Mouse (Mus musculus) lung, postnatal 14 days (tissue): ENCODE results near the gene Bbc3.
A peak's percentile ranks its signal among the peaks of the same experiment; 100 is the strongest.
"Not testable (repeated sequence)": the region's sequence is repeated elsewhere in the genome, so short reads cannot be mapped to it uniquely, and the experiment has no call there.

Experiments used
- DNase-seq: peaks from one replicate; pipeline ENCODE4 v3.0.0; 2021

Bbc3 gene

DNA sequence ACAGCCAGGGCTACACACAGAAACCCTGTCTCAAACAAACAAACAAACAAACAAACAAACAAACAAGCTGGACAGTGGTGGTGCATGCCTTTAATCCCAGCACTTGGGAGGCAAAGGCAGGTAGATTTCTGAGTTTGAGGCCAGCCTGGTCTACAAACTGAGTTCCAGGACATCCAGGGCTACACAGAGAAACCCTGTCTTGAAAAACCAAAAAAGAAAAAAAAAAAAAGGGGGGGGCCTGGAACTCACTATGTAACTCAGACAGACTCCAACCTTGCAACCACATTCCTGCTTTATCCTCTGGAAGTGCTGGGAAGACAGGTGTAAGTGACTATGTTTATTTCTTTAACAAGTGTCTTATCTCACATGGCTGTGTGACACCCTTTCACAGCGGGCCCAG is at the start of gene Bbc3:
TSS of gene Bbc3 (plus strand) at position 301 of the 400 bp plus-strand sequence.
- not testable (repeated sequence) for DNase-seq

- DNase-seq: no peak
Observed at GRCm38 (mm10) chr7:16259110-16259590, 49.0 kb upstream of the Bbc3 start, which contains the start of gene C5ar1. Gene C5ar1, minus strand, starts transcription at chr7:16259540.

DNA sequence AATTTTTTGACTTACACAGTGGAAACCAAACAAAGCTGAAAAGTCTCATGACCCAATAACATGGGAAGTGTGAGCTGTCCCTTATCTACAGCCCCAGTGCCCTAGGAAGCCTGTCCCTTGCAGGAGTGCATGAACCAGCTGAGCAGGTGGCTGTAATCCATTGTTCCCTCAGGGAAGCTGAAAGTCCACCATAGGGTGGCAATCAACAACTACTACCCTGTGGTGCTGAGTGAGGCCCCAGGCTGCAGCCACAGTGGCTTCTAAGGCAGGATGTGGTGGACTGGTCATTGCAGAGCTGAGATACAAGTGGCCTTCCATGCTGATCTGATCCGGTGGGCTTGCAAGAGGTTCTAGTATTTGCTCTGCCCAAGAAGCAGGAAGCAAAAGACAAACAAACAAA is 47.1 kb upstream of the Bbc3 start:
- DNase-seq: no peak

DNA sequence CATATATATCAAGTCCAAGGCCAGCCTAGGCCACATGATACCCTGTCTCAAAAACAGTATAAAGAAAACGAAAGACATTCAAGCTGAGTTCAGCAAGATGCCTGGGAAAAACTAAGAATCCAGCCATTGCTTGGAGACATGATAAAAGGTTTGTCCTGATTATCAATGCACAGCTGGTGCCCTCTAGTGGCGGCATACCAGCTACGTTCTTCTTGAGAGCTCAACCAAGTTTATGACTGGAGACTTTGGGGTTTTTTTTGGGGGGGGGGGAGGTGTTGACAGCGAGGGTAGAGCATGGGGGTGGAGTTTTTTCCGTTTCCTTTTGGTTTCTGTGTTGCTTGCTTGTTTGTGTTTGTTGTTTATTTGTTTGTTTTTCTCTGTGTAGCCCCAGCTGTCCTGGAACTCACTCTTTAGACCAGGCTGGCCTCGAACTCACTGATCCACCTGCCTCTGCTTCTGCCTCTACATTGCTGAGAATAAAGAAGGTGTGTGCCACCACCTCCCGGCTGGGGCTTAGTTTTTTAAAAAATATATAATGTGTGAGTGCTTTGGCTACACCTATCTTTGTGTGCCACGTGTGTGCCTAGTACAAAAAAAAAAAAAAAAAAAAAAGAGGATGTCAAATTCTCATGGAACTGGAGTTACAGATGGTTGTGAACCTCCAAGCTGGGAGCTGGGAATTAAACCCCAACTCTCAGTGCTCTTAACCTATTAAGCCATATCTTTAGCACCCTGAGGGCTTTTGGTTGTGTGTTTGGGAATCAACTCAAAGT is 45.0 kb upstream of the Bbc3 start:
- peak; percentile 92 for DNase-seq

DNA sequence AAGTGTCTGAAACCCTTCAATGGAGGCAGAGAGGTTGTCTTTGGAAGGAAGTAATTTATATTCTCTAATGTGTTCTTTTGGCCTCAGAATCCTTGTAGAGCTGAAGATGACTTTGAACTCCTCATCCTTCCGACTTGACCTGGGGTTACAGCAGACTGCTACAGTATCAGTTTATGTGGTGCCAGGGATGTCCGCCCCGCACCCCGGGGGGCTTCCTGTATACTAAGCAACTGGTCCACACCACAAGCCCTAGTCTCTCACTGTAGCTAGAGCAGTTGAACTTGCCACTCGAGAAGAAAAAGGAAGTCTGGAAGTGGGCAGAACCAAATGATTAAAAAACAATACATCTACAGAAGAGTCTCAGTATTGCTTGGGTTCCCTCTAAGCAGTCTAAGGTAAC is 44.4 kb upstream of the Bbc3 start:
- DNase-seq: no peak

- no peak for DNase-seq
Observed at GRCm38 (mm10) chr7:16265856-16266255, 42.3 kb upstream of the Bbc3 start.

- DNase-seq: not testable (repeated sequence)
Observed at GRCm38 (mm10) chr7:16266593-16266992, 41.6 kb upstream of the Bbc3 start.

- no peak for DNase-seq
Observed at GRCm38 (mm10) chr7:16271139-16271538, 37.1 kb upstream of the Bbc3 start.

DNA sequence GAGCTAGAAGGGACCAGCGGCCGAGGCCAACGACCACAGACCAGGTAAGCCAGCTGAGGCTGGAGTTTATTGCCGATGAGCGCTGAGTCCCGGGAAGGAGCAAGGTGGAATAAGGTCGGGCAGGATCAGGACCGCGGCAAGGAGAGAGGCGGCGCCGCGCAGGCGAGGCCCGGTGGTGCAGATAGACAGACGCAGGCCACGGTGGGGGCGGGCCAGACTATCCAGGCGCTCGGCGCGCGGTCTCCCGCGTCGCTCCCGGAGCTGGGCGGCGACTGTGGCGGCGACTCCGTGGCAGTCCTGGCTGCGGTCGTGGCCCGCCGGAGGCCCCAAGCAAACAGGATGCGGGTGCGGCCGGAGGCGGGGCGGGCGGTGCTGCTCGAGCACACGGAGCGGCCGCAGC is 35.5 kb upstream of the Bbc3 start:
- DNase-seq: peak; percentile 62

DNA sequence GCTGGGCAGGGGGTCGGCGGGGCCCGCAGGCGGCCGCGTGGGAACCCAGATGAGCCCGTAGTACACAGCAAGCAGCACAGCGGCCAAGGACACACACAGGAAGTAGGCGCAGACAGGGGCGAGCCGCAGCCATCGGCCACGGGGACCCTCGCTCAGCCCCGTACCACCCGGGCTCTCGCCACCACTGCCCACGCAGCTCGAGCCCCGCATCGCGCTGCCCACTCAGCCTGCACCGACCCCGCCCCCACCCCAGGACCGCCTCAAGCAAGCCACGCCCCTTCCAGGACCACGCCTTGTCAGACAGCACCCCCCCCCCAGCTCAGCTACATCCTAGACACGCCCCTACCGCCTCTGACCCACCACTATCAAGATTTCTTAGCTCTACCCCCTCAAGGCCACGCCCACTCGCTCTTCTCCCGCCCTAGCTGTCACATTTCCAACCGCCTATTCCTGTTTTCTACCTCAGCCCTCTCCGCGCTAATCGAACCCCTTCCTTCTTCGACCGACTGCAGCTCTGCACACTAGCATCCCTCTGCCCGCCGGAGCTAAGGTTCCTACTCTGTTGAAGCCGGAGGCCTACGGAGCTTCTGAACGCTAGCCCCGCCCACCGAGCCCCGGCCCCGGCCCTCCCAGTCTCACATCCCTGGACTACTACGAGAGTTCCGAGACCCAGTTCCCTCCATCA is 35.0 kb upstream of the Bbc3 start, which contains the start of gene Inafm1:
TSS of gene Inafm1 (minus strand) at position 537 of the 685 bp plus-strand sequence.
- peak; percentile 88 for DNase-seq

DNA sequence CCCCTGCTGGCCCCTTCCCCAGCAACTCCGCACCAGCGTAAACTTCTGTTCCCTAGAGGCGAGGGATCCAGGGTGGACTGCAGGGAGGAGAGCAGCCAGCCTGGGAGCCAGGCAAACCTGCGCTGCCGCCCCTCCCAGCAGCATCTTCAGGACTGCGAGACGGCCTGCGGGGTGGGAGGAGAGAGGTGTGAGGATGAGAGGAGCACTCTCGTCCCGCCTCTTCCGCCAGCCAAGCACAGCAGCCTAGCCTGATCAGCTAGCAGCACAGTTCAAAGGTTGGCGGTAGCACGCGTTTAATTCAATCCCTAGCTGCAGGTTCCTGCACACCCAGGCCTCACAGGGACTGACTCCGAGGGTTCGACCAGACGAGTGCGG is 34.4 kb upstream of the Bbc3 start:
- DNase-seq: no peak

DNA sequence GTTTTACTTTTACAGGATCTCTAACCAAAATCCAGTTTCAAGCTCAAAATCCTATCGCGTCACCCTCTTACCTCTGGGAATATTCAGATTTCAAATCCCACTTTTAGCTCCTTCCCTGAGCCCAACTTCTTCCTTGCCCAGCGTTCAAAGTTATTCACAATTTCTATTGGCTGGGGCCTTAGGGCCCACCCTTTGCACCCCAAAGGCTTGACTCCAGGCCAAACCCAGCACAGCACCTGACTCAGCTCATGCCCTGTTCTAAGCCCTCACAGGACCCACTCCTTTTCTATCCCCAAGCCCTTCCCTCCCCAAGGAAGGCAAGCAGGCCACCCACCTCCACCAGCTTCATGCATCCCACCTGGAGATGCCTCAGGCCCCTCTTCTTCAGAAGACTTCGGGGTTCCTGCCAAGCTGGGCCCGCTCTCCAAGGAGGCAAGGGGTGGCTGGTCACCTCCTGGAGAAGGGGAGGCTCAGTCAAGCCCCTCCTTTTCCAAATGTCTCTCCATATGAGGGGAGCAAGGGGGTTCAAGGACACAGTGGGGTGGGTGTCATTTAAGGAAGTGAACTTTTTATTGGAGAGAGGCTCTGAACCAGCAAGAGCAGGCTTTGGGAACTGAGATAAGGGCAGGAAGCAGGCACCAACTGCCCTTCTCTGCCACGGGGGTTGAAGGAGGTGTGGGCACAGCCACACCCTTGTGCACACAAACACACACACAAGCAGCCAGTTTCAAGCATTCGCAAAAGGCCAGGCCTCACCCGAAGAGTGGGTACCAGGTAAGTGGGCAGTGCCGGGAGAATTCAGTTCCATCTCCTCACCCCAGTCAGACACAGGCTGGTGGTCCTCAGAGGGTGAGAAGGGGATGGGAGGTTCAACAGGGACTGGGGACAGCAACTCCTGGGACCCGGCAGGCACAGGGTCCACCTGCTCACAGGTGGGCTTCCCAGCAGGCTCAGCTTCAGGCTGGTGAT is 33.0 kb upstream of the Bbc3 start:
- DNase-seq: no peak

DNA sequence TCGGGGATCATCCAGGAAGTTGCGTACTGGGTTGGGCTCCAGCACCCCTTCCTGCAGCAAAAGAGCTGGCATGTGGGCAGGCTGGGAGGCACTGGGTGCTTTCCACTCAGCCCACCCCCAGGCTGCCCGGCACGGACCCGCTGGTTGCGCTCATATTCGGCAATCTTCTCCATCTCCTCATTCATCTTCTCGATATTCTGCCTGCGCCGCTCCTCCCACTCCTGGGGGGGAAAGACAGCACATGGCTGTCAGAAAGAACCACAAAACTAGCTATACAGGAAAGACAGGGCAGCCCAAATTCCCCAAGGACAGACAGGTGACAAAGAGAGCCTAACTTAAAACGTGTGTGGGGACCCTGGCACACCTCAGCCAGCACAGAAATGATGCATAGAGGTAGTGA is 27.5 kb upstream of the Bbc3 start:
- no peak for DNase-seq

DNA sequence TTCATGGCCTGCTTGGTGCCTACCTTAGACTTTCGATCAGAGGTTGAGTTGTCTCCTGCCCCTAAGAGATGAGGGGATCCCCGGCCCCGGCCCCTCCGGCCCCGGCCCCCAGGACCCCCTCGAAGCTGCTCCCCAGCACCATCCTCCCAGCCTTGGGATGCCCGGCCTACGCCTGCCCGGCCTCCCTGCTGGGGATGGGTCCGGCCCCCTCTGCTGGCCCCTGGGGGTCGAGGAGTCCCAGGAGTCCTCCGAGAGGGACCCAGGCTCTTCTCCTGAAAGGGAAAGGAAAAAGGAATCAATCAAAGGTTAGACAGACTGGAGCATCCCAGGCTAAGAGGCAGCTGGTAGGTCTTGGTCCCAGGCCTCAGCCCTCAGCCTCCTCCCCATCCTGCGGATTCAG is 25.9 kb upstream of the Bbc3 start:
- DNase-seq: no peak

DNA sequence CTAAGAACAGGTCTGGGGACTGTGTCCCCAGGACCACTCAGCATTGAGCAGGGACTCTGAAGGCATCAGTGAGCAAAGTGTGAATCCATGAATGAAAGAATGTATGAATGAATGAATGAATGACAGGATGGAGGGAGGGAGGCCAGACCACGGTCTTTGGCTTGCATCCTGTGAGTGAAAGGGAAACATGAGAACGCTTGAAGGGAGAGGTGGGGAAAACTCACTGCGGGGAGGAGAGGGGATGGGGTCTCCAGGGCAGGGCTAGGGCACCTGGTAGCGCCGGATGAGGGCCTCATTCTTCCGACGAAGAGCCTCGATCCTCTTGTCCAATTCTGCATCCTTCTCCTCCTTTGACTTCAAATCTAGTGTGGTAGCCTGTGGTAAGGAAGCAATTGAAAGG is 24.2 kb upstream of the Bbc3 start:
- no peak for DNase-seq

- no peak for DNase-seq
Observed at GRCm38 (mm10) chr7:16284904-16285303, 23.3 kb upstream of the Bbc3 start.

DNA sequence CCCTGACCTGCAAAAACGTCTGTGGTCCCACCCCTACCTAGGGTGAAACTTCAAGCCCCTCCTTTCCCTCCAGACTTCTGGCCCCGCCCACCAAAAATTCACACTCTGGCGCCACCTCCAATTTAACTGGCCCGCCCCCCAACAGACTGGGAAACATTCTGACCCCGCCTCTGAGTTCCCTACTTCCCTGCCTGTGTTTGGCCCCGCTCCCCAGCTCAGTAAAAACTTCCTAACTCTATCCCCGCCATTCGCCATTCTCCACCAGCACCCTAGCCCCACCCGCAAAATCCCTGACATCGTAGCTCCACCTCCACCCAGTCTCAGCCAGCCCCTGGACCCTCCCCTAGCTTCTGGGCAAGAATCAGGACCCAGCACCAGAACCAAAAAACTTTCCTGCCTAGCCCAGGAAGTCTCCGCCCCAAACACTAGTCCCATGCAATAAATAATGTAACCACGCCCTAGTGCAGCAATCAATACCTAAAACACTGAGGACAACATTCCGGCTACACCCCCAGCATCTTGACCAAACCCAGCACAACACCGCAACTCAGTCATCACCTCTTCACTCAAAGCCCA is 22.7 kb upstream of the Bbc3 start:
- peak; percentile 81 for DNase-seq

DNA sequence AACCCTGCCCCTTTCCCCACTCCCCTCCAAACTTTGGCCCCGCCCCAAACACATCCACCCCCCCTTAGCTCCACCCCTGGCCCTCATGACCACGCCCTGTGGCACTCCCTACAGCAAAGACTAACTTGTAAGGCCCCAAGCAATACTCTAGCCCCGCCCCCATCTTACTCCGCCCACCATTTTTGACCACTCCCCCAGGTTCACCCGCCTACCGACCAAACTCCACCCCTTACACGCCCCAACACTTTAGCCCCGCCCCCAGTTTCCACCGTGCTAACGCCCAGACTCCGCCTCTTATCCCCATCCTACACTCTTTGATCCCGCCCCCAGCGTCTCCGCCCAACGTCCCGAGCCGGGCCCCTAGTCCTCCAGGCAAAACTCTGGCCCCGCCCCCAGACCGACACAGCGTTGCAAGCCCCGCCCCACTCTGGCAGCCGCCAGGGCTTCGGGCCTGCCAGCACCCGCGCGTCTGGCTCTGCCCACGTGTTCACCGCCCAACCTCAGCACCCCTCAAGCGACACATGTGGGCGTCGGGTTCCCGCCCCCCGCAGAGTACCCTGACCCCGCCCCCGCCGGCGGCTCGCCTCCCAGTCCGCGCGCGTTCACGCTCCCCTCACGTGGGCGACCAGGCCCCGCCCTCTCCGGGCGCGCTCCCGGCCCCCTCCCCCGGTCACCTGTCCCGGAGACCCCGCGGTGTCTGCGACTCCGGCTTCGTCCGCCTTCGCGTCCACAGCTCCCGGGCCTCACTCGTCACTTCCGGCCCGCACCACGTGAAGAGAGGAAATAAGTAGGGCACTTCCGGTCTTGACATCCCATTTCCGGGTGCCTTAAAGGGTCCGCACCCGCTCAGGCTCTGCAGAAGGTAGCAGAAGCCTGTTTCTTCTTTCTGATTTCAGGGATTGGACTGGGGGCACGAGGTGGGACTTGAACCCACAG is 21.9 kb upstream of the Bbc3 start, which contains the start of gene Ccdc9:
TSS of gene Ccdc9 (minus strand) at position 770 of the 936 bp plus-strand sequence.
- peak; percentile 100 for DNase-seq

DNA sequence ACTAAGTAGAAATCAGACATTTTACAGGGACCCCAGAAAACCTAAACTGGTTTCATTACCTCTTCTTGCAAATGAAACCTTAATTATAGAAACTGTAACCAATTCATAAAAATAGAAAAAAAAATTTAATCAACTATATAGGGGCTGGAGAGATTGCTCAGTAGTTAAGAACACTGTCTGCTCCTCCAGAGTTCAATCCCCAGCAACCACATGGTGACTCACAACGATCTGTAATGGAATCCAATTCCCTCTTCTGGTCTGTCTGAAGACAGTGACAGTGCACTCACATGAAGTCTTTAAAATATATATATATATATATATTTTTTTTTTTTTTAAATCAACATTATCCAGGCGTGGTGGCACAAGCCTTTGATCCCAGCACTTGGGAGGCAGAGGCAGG is 21.2 kb upstream of the Bbc3 start:
- DNase-seq: no peak

GRCm38 (mm10) chr7:16287791-16288190 is 20.4 kb upstream of the Bbc3 start:
- no peak for DNase-seq

GRCm38 (mm10) chr7:16294346-16294745 is 13.8 kb upstream of the Bbc3 start:
- peak; percentile 47 for DNase-seq
